Mouse (Mus musculus) spleen, adult 2 months (tissue): ENCODE results near the gene Cdc37.

Experiments used
- CTCF ChIP-seq: fragments of 200-500 bp; IDR thresholded peaks from 2 replicates; pipeline ENCODE4 v1.5.1; 2011; ENCODE audit warnings: mild to moderate bottlenecking, inconsistent platforms; ENCODE audit not compliant: insufficient read depth, insufficient read length, insufficient replicate concordance; ENCODE audit errors: extremely low read depth
- POLR2A ChIP-seq: fragments of 200-500 bp; IDR thresholded peaks from 2 replicates; pipeline ENCODE4 v1.6.1; 2011; ENCODE audit warnings: low read depth, low read length, inconsistent platforms

DNA sequence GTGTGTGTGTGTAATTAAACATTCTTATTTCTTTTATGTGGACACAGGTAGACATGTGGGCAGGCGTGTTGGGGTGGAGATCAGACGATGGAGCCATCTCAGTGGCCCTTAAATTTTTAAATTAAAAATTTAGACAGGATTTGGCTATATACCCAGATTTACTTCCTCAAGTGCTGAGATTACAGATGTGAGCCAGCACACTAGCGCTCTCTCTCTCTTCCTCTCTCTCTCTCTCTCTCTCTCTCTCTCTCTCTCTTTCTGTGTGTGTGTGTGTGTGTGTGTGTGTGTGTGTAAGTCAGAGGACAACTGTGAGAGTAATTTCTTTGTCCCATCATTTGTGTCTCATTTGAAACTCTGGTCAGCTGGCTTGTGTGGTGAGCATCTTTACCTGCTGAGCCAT lies 40.9 kb upstream of the Cdc37 start:
- TF ChIP-seq CTCF (no peak), POLR2A (no peak)
